Mouse (Mus musculus) limb, embryonic 14.5 days (tissue): ENCODE data around the gene Wdtc1. TPM values are rescaled to one million over a fixed set of nuclear protein-coding genes. Genes with fewer than 3 reads are reported as not detected.

Experiments
- ATAC-seq: fragments of 200-750 bp; cut with Nextera tagmentation; 2 replicates; pipeline ENCODE4 v1.8.0; 2017; ENCODE audit warnings: low read depth, moderate number of reproducible peaks, moderate TSS enrichment; ENCODE audit not compliant: low FRiP score
- DNase-seq: peaks from one replicate; pipeline ENCODE4 v3.0.0-alpha.2; 2015; ENCODE audit warnings: low spot score
- H3K27ac ChIP-seq: fragments of 300-500 bp; sonication (generic); replicated peaks from 2 replicates; pipeline ENCODE4 v1.5.1; 2014; ENCODE audit warnings: low read depth, mild to moderate bottlenecking, low read length, moderate library complexity, mixed read lengths
- H3K27me3 ChIP-seq: fragments of 300-500 bp; sonication (generic); 2 replicates; pipeline ENCODE4 v1.6.1; 2014; ENCODE audit warnings: low read length, mixed read lengths; ENCODE audit not compliant: control insufficient read depth, insufficient read depth
- H3K36me3 ChIP-seq: fragments of 300-500 bp; sonication (generic); 2 replicates; pipeline ENCODE4 v1.6.1; 2014; ENCODE audit warnings: mild to moderate bottlenecking, low read length, moderate library complexity, mixed read lengths; ENCODE audit not compliant: control insufficient read depth, insufficient read depth
- H3K4me1 ChIP-seq: fragments of 300-500 bp; sonication (generic); 2 replicates; pipeline ENCODE4 v1.6.1; 2014; ENCODE audit warnings: antibody characterized with exemption, low read length, mixed read lengths; ENCODE audit not compliant: control insufficient read depth, insufficient read depth
- H3K4me2 ChIP-seq: fragments of 300-500 bp; sonication (generic); replicated peaks from 2 replicates; pipeline ENCODE4 v1.6.1; 2014; ENCODE audit warnings: low read depth, mild to moderate bottlenecking, low read length, moderate library complexity; ENCODE audit not compliant: severe bottlenecking
- H3K4me3 ChIP-seq: fragments of 300-500 bp; sonication (generic); replicated peaks from 2 replicates; pipeline ENCODE4 v1.5.1; 2014; ENCODE audit warnings: low read length
- H3K9ac ChIP-seq: fragments of 300-500 bp; sonication (generic); 2 replicates; pipeline ENCODE4 v1.6.1; 2014; ENCODE audit warnings: mild to moderate bottlenecking, low read depth, low read length, moderate library complexity; ENCODE audit not compliant: severe bottlenecking
- H3K9me3 ChIP-seq: fragments of 300-500 bp; sonication (generic); 2 replicates; pipeline ENCODE4 v1.6.1; 2016; ENCODE audit warnings: low read length; ENCODE audit not compliant: control insufficient read depth
- POLR2A ChIP-seq: fragments of 200-500 bp; IDR thresholded peaks from 2 replicates; pipeline ENCODE4 v1.8.0; 2012; ENCODE audit warnings: inconsistent platforms, mild to moderate bottlenecking, moderate library complexity, borderline replicate concordance; ENCODE audit not compliant: insufficient read depth, insufficient read length; ENCODE audit errors: extremely low read depth
- WGBS: fragments of 180-500 bp; shearing (Covaris S2); extraction: QIAGEN DNeasy Blood & Tissue Kit; methylation state at CpG from one replicate; pipeline ENCODE4 v1.1.7; 2014; 5-methylcytosine and 5-hydroxymethylcytosine counted together
- polyA plus RNA-seq, 2 experiments: library from polyadenylated mRNA; depleted of rRNA in 1 of 2; stranded (reverse) in 1 of 2; unstranded in 1 of 2; fragments of >200 nt; fragmentation: Nextera tagmentation in 1 of 2; extraction: Ambion mirVana in 1 of 2; gene quantifications; 2 replicates each; pipeline versions ENCODE4 v1.2.1 to v1.2.3; 2012 to 2014

Gene Wdtc1
- polyA plus RNA-seq, 2 experiments = 17.6 to 27.8 TPM

- peaks cover 64% of the 10 kb centered on the region for H3K36me3 ChIP-seq
- DNase-seq (no peak), ATAC-seq (no peak)
- no peaks in the 10 kb centered on the region for H3K4me1 ChIP-seq
- no peak overlapping the region for H3K9ac ChIP-seq
- WGBS = 84% methylated on average over 3 of the region's 3 CpGs
- no peak overlapping the region for H3K4me3 ChIP-seq
- no peak overlapping the region for H3K4me2 ChIP-seq
- H3K27ac ChIP-seq = no peak overlapping the region
- no peak for TF ChIP-seq POLR2A
- no peaks in the 10 kb centered on the region; the same call in 1 of the 2 replicates for H3K9me3 ChIP-seq
- H3K27me3 ChIP-seq = no peaks in the 10 kb centered on the region
Measured at GRCm38 (mm10) chr4:133269596-133269995, 83.7 kb downstream of the Wdtc1 start.

GRCm38 (mm10) chr4:133268931-133269330 lies 84.3 kb downstream of the Wdtc1 start:
- ATAC-seq (no peak), DNase-seq (no peak)
- no peak for TF ChIP-seq POLR2A
- no peak overlapping the region for H3K4me2 ChIP-seq
- no peaks in the 10 kb centered on the region; the same call in 1 of the 2 replicates for H3K9me3 ChIP-seq
- H3K9ac ChIP-seq = no peak overlapping the region
- 88% methylated on average over 3 of the region's 3 CpGs for WGBS
- no peaks in the 10 kb centered on the region for H3K4me1 ChIP-seq
- H3K36me3 ChIP-seq = peaks cover 63% of the 10 kb centered on the region
- no peak overlapping the region for H3K4me3 ChIP-seq
- no peaks in the 10 kb centered on the region for H3K27me3 ChIP-seq
- H3K27ac ChIP-seq = no peak overlapping the region

- Histone ChIP-seq H3K4me1 (no peaks in the 10 kb centered on the region), H3K9me3 (no peaks in the 10 kb centered on the region; the same call in 1 of the 2 replicates), H3K36me3 (peaks cover 63% of the 10 kb centered on the region), H3K27ac (no peak overlapping the region), H3K27me3 (no peaks in the 10 kb centered on the region), H3K4me2 (no peak overlapping the region), H3K4me3 (no peak overlapping the region), H3K9ac (no peak overlapping the region)
- ATAC-seq = no peak
- 91% methylated on average over 12 of the region's 12 CpGs for WGBS
- TF ChIP-seq POLR2A = no peak
- no peak for DNase-seq
Measured at GRCm38 (mm10) chr4:133266248-133266880, 86.9 kb downstream of the Wdtc1 start.

GRCm38 (mm10) chr4:133265759-133266158 lies 87.5 kb downstream of the Wdtc1 start:
- H3K4me2 ChIP-seq = no peak overlapping the region
- H3K4me3 ChIP-seq = no peak overlapping the region
- H3K27me3 ChIP-seq = no peaks in the 10 kb centered on the region
- no peak for ATAC-seq
- 88% methylated on average over 4 of the region's 4 CpGs for WGBS
- no peak for TF ChIP-seq POLR2A
- DNase-seq = no peak
- H3K4me1 ChIP-seq = no peaks in the 10 kb centered on the region
- H3K36me3 ChIP-seq = peaks cover 62% of the 10 kb centered on the region
- H3K27ac ChIP-seq = no peak overlapping the region
- H3K9me3 ChIP-seq = no peaks in the 10 kb centered on the region; the same call in 1 of the 2 replicates
- H3K9ac ChIP-seq = no peak overlapping the region

- H3K27ac ChIP-seq = no peak overlapping the region
- no peak overlapping the region for H3K4me3 ChIP-seq
- 99% methylated on average over 3 of the region's 3 CpGs for WGBS
- H3K4me2 ChIP-seq = no peak overlapping the region
- no peak for TF ChIP-seq POLR2A
- peaks cover 58% of the 10 kb centered on the region for H3K36me3 ChIP-seq
- H3K27me3 ChIP-seq = no peaks in the 10 kb centered on the region
- ATAC-seq (no peak), DNase-seq (no peak)
- no peak overlapping the region for H3K9ac ChIP-seq
- H3K9me3 ChIP-seq = no peaks in the 10 kb centered on the region; the same call in 1 of the 2 replicates
- H3K4me1 ChIP-seq = no peaks in the 10 kb centered on the region
Measured at GRCm38 (mm10) chr4:133265297-133265696, 88.0 kb downstream of the Wdtc1 start.
